ENCODE assay signal across 18 mouse cellular contexts in the genomic region with DNA sequence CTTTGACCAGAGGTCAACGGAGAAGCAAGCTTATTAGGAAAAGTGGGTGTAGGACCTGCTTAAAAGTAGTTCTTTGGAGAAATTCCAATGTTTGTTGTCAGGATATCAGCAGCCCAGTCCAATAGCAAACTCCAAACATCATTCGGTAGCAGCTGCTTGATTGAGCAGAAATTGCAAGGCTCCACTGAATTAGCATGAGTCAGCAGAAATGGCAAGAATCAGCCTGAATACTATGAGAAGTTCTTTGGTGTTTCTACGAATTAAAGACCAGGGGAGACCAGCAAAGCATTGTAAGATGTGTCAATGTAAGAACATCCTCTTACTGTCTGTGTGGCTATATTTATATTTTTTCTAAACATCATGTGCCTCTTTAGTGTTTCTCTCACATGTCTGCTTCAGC.
"Had no signal": no experiment of that assay in that cellular context is flagged by ENCODE, and none has a peak within 500 bp of the region (broad histone marks: within the 10 kb centered on the region; RNA-seq: fewer than 3 reads in every experiment).

No protein-coding gene starts in this region.

- ATAC-seq: liver, embryonic 12.5 days; midbrain, embryonic 15.5 days had no signal

- H3K4me1 ChIP-seq: liver, embryonic 12.5 days; midbrain, embryonic 10.5 days; midbrain, embryonic 12.5 days; midbrain, embryonic 15.5 days; neural tube, embryonic 12.5 days; stomach, embryonic 15.5 days had no signal

- H3K27ac ChIP-seq: liver, embryonic 12.5 days; liver, embryonic 14.5 days; midbrain, embryonic 10.5 days; midbrain, embryonic 12.5 days; midbrain, embryonic 15.5 days; neural tube, embryonic 12.5 days; stomach, embryonic 15.5 days; stomach, postnatal 0 days had no signal

- H3K4me3 ChIP-seq: liver, embryonic 12.5 days; midbrain, embryonic 10.5 days; midbrain, embryonic 12.5 days; midbrain, embryonic 15.5 days; neural tube, embryonic 12.5 days; stomach, embryonic 15.5 days had no signal

- H3K36me3 ChIP-seq: liver, embryonic 12.5 days; midbrain, embryonic 10.5 days; midbrain, embryonic 12.5 days; midbrain, embryonic 15.5 days; neural tube, embryonic 12.5 days; stomach, embryonic 15.5 days had no signal

- H3K27me3 ChIP-seq: liver, embryonic 12.5 days; midbrain, embryonic 12.5 days; midbrain, embryonic 15.5 days; neural tube, embryonic 12.5 days; stomach, embryonic 15.5 days had no signal

- H3K9me3 ChIP-seq: liver, embryonic 12.5 days; midbrain, embryonic 10.5 days; midbrain, embryonic 12.5 days; midbrain, embryonic 15.5 days; neural tube, embryonic 12.5 days; stomach, embryonic 15.5 days had no signal

- H3K9ac ChIP-seq: liver, embryonic 12.5 days; liver, embryonic 14.5 days; lung, embryonic 14.5 days; midbrain, embryonic 12.5 days; midbrain, embryonic 15.5 days; neural tube, embryonic 12.5 days; stomach, embryonic 15.5 days had no signal

- H3K4me2 ChIP-seq: liver, embryonic 12.5 days; lung, embryonic 14.5 days; midbrain, embryonic 12.5 days; midbrain, embryonic 15.5 days; neural tube, embryonic 12.5 days; stomach, embryonic 15.5 days had no signal

- DNase-seq: lung, adult 18-20 months; lung, embryonic 14.5 days; lung, postnatal 10 days; lung, postnatal 4 days; right cerebral cortex, postnatal 14 days; right cerebral cortex, postnatal 4 days; spleen, adult 18-20 months; thymus, adult 2 months; thymus, postnatal 25 days; thymus, postnatal 4 days had no signal
